Mouse (Mus musculus) stomach, postnatal 0 days (tissue): ENCODE data around the gene Ola1.

ENCODE experiments used
- CTCF ChIP-seq: IDR thresholded peaks from 2 replicates; pipeline ENCODE4 v1.5.1; 2016; ENCODE audit warnings: antibody characterized with exemption, low read depth, mild to moderate bottlenecking, moderate library complexity
- EP300 ChIP-seq: optimal IDR thresholded peaks from 2 replicates; pipeline ENCODE3; 2016; ENCODE audit warnings: antibody characterized with exemption

GRCm38 (mm10) chr2:73167126-73167525, 51.6 kb downstream of the Ola1 start:
- peak; percentile 93 for TF ChIP-seq CTCF
- TF ChIP-seq EP300 = no peak
